Mouse (Mus musculus) NIH3T3 (cell line): Measurements from ENCODE around the gene Luc7l3.
A peak's percentile ranks its signal among the peaks of the same experiment; 100 is the strongest.
"Not testable (repeated sequence)": the region's sequence is repeated elsewhere in the genome, so short reads cannot be mapped to it uniquely, and the experiment has no call there.

Source experiments
- DNase-seq: peaks from one replicate; pipeline ENCODE4 v3.0.0-alpha.2; 2012; ENCODE audit warnings: low read depth

Luc7l3 gene

GRCm38 (mm10) chr11:94294996-94295845 is 26.6 kb downstream of the Luc7l3 start:
- DNase-seq = no peak

DNA sequence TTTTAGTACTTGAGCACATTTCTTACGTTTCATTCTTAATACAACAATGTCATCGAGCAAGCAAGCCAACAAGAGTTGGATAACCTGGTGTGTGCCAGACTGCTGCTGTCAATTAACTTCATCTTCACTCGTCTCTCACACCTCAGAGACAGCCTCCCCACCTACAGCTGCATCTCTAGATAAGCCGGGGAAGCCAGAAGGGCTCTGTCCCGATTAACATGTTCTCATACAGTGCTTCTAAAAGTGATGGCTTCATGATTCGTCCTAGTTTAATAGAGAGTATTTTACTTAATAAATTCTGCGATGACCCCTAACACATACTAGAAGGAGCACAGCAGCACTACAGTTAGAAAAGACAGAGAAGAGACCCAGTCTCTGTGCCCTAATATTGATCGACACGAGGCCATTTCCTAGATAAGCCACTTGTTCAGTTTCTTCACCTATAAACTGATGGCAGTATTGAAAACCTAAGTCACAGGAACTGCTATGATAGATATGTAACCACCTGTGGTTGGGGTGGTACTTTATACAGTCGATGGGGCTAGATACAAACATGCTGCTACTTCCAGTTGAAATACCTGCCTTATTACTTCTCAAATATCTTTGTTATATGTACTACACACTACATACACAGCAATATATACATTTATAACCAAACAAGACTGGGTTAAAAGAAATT is 31.6 kb downstream of the Luc7l3 start:
- DNase-seq = no peak

GRCm38 (mm10) chr11:94287105-94287504 is 34.7 kb downstream of the Luc7l3 start:
- DNase-seq = no peak

- DNase-seq = no peak
These were observed 35.8 kb downstream of the Luc7l3 start for GRCm38 (mm10) chr11:94285886-94286574.

GRCm38 (mm10) chr11:94283536-94284099 is 38.2 kb downstream of the Luc7l3 start:
- DNase-seq = no peak

DNA sequence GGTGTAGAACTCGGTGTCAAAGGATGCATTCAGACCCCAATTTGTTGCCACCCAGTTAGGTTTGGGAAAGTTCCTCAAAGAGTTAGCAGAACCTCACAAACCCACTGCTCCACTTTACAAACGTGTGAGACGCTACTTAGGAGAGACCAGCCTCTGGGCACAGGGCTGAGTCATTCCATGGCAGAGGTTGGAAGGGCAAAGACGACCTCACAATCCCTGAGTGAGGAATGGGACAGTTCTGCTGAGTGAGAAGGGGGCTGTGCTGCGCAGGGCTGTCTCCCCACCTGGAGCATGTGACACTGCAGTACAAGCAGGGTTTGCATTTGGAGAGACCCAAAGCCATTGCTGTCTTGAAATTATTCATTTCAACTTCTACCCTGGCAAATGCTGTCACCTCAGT is 39.5 kb downstream of the Luc7l3 start:
- DNase-seq = no peak

GRCm38 (mm10) chr11:94281199-94282181 is 40.3 kb downstream of the Luc7l3 start, which contains the start of gene Gm21885:
Gene Gm21885 (plus strand): TSS chr11:94281873.
- no peak for DNase-seq

GRCm38 (mm10) chr11:94276869-94277337 is 44.9 kb downstream of the Luc7l3 start:
- DNase-seq = peak; percentile 97

DNA sequence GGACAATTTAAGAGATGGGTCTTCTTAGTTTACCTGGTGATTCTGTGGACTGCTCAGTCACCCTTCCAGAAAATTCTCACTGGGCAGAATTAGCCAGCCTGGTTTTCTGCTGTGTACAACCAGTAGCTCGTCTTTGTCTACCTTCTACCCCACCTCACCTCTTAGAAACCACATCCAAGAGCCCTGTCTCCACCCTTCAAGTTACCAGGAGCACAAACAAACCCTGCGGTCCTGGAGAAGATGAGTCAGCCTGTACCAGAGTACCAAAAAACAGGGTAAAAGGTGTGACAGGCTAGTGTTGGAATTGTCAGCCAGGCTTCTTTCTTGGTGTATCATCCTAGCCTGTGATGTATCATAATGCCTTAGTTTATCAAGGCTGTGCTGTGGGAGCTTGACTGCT is 46.1 kb downstream of the Luc7l3 start:
- DNase-seq = no peak

DNA sequence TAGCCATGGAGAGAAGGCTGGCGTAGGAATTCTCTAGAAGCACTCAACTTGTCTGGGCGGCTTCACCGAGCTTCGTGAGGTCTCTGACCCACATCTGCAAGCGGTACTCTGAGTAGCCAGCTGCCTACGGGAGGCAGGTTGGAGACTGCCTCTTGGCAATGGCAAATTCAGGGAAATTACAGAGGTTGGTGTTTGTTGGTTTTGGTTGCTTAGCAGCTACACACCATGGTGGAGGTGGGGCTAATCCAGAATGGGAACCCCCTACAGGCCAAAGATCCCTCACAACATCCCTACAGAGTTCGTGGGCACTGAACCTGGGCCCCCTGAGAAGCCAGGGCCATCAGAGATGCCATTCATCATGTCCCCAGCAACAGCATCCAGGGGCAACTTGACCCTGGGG is 46.6 kb downstream of the Luc7l3 start:
- no peak for DNase-seq

DNA sequence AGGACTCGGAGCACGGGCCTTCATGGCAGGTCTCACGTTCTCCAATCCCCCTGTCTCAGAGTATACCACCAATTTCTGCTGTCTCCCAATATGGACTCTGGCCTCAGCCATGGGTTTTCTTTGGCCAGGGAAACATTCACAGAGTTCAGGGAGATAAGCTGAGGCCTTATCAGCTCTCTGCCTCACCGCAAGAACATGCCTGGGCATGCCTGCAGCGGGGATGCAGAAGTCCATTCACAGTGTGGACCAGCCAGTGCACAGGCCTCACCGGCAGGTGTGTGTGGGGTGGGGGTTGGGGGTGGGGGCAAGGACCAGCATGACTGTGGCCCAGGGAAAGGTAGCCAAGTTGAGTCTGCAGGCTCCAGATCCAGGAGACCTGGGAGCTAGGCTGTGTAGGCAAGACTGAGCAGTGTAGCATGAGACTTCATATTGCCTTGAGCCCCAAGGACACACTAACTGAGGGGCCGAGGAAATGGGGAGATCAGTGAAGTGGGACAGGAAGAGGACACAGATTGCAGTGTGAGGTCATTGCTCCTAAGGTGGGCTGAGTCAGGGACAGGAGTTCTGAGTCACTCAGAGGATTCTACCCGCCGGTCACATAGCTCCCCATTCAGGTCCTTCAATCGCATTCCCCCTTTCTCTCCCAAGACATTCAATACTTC is 47.5 kb downstream of the Luc7l3 start:
- DNase-seq = no peak

- no peak for DNase-seq
These were observed 48.5 kb downstream of the Luc7l3 start for GRCm38 (mm10) chr11:94272960-94273927.

GRCm38 (mm10) chr11:94271015-94271414 is 50.8 kb downstream of the Luc7l3 start:
- no peak for DNase-seq

DNA sequence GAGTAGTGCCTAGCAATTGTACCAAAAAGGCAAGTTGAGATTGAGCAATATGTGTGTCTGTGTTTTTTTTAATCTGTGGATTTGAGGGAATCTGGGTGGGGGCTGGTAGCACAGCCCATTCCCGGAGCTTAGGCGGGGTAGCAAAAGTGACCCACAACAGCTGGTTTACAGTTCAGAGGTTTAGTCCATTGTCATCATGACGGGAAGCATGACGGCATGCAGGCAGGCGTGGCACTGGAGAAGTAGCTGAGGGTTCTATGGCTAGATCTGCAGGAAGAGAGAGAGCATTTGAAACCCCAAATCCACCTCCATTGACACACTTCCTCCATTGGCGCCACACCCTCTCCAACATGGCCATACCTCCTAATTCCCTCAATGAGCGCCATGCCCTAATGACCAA is 51.9 kb downstream of the Luc7l3 start:
- no peak for DNase-seq

GRCm38 (mm10) chr11:94268761-94269160 is 53.0 kb downstream of the Luc7l3 start:
- peak; percentile 83 for DNase-seq

DNA sequence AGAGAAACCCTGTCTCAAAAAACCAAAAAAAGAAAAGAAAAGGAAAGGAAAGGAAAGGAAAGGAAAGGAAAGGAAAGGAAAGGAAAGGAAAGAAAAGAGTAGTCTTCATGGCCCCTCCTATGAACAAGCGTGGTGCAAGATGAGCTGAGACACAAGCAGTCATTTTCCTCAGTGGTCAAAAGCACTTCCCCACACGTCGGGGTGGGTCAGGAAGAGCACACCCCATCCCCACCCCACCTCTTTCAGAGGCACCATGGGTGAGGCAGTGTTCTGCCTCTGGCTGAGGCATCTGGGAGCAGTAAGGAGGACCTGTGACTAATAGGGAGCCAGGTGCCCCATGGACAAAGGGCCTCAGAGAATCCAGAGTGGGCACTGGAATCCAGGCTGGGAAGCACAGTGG is 55.6 kb downstream of the Luc7l3 start:
- DNase-seq = not testable (repeated sequence)

- DNase-seq = peak; percentile 91
These were observed 56.5 kb downstream of the Luc7l3 start for GRCm38 (mm10) chr11:94265134-94265785.

DNA sequence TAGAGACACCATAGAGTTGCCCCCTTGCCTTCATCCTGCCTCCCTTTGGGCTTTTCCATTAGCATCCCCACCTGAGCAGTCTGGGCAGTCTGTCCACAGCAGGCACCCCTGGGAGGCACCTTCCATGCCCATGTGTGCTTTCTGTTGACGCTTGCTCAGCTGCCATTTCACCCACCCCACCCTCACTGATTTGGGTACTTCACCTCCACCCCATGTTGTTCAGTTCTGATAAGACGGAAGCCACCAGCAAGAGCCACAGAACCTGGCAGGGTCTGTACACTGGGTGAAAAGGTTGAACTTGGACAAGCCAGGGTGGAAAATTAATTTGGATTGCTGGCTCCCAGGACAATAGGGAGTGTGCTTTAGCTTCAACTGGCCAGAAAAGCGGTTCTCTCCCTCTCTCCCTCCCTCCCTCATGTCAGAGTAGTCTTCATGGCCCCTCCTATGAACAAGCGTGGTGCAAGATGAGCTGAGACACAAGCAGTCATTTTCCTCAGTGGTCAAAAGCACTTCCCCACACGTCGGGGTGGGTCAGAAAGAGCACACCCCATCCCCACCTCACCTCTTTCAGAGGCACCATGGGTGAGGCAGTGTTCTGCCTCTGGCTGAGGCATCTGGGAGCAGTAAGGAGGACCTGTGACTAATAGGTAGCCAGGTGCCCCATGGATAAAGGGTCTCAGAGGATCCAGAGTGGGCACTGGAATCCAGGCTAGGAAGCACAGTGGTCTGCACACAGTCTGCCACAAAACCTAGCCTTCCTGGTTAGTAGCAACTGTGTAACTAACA is 60.0 kb downstream of the Luc7l3 start:
- no peak for DNase-seq
